Mouse (Mus musculus): ENCODE results near the gene Saa1. TPM values are rescaled to one million over a fixed set of nuclear protein-coding genes. Genes with fewer than 3 reads are reported as not detected.
"Not testable (repeated sequence)": the region's sequence is repeated elsewhere in the genome, so short reads cannot be mapped to it uniquely, and the experiment has no call there.

Saa1 gene
- not detected in 2 replicates for polyA plus RNA-seq (2012)

- H3K9me3 ChIP-seq (ENCODE audit: control insufficient read depth, low read length); H3K27me3 ChIP-seq (ENCODE audit: control insufficient read depth); H3K36me3 ChIP-seq (ENCODE audit: control insufficient read depth); H3K4me3 ChIP-seq (replicated peaks); H3K4me1 ChIP-seq (ENCODE audit: control insufficient read depth): not testable (repeated sequence)
These were observed at the start of gene Saa1 for GRCm38 (mm10) chr7:46742880-46743279. Gene Saa1, minus strand, starts transcription at chr7:46742980.

GRCm38 (mm10) chr7:46789177-46789849 is 46.5 kb upstream of the Saa1 start:
- TF ChIP-seq GATA1 (IDR thresholded peaks at IDR 0.05; ENCODE audit: low read length) (no peak), TAL1 (IDR thresholded peaks at IDR 0.05; ENCODE audit: low read length) (no peak)
- peaks cover 45% of the 10 kb centered on the region for H3K36me3 ChIP-seq (ENCODE audit: control insufficient read depth)
- H3K4me1 ChIP-seq (ENCODE audit: control insufficient read depth), result peaks cover 7% of the 10 kb centered on the region
- H3K9me3 ChIP-seq (ENCODE audit: control insufficient read depth, low read length), result no peaks in the 10 kb centered on the region
- H3K27me3 ChIP-seq (ENCODE audit: control insufficient read depth), result no peaks in the 10 kb centered on the region
- no peak overlapping the region for H3K4me3 ChIP-seq (replicated peaks)

GRCm38 (mm10) chr7:46770706-46771105 is 27.9 kb upstream of the Saa1 start:
- no peak overlapping the region for H3K4me3 ChIP-seq (replicated peaks)
- H3K9me3 ChIP-seq (ENCODE audit: control insufficient read depth, low read length), result no peaks in the 10 kb centered on the region
- H3K27me3 ChIP-seq (ENCODE audit: control insufficient read depth), result no peaks in the 10 kb centered on the region
- H3K4me1 ChIP-seq (ENCODE audit: control insufficient read depth), result no peaks in the 10 kb centered on the region
- no peak for TF ChIP-seq GATA1 (IDR thresholded peaks at IDR 0.05; ENCODE audit: low read length)
- no peak for TF ChIP-seq TAL1 (IDR thresholded peaks at IDR 0.05; ENCODE audit: low read length)
- H3K36me3 ChIP-seq (ENCODE audit: control insufficient read depth), result peaks cover 72% of the 10 kb centered on the region

GRCm38 (mm10) chr7:46768451-46768850 is 25.7 kb upstream of the Saa1 start:
- Histone ChIP-seq H3K36me3 (ENCODE audit: control insufficient read depth) (peaks cover 67% of the 10 kb centered on the region), H3K4me1 (ENCODE audit: control insufficient read depth) (no peaks in the 10 kb centered on the region), H3K4me3 (replicated peaks) (no peak overlapping the region), H3K27me3 (ENCODE audit: control insufficient read depth) (no peaks in the 10 kb centered on the region), H3K9me3 (ENCODE audit: control insufficient read depth, low read length) (no peaks in the 10 kb centered on the region)
- TF ChIP-seq GATA1 (IDR thresholded peaks at IDR 0.05; ENCODE audit: low read length) (no peak), TAL1 (IDR thresholded peaks at IDR 0.05; ENCODE audit: low read length) (no peak)

- peaks cover 67% of the 10 kb centered on the region for H3K36me3 ChIP-seq (ENCODE audit: control insufficient read depth)
- no peaks in the 10 kb centered on the region for H3K4me1 ChIP-seq (ENCODE audit: control insufficient read depth)
- no peak overlapping the region for H3K4me3 ChIP-seq (replicated peaks)
- no peaks in the 10 kb centered on the region for H3K9me3 ChIP-seq (ENCODE audit: control insufficient read depth, low read length)
- TF ChIP-seq TAL1 (IDR thresholded peaks at IDR 0.05; ENCODE audit: low read length) (no peak), GATA1 (IDR thresholded peaks at IDR 0.05; ENCODE audit: low read length) (no peak)
- H3K27me3 ChIP-seq (ENCODE audit: control insufficient read depth), result no peaks in the 10 kb centered on the region
These were observed 24.6 kb upstream of the Saa1 start for GRCm38 (mm10) chr7:46767371-46767770.

- Histone ChIP-seq H3K9me3 (ENCODE audit: control insufficient read depth, low read length) (no peaks in the 10 kb centered on the region), H3K4me3 (replicated peaks) (no peak overlapping the region), H3K4me1 (ENCODE audit: control insufficient read depth) (peaks cover 8% of the 10 kb centered on the region), H3K36me3 (ENCODE audit: control insufficient read depth) (peaks cover 67% of the 10 kb centered on the region), H3K27me3 (ENCODE audit: control insufficient read depth) (no peaks in the 10 kb centered on the region)
- no peak for TF ChIP-seq GATA1 (IDR thresholded peaks at IDR 0.05; ENCODE audit: low read length)
- TF ChIP-seq TAL1 (IDR thresholded peaks at IDR 0.05; ENCODE audit: low read length), result no peak
These were observed 21.9 kb upstream of the Saa1 start for GRCm38 (mm10) chr7:46764672-46765071.

- Histone ChIP-seq H3K4me3 (replicated peaks) (no peak overlapping the region), H3K9me3 (ENCODE audit: control insufficient read depth, low read length) (no peaks in the 10 kb centered on the region), H3K36me3 (ENCODE audit: control insufficient read depth) (peaks cover 52% of the 10 kb centered on the region), H3K27me3 (ENCODE audit: control insufficient read depth) (no peaks in the 10 kb centered on the region), H3K4me1 (ENCODE audit: control insufficient read depth) (peaks cover 8% of the 10 kb centered on the region)
- TF ChIP-seq TAL1 (IDR thresholded peaks at IDR 0.05; ENCODE audit: low read length) (no peak), GATA1 (IDR thresholded peaks at IDR 0.05; ENCODE audit: low read length) (no peak)
These were observed 19.8 kb upstream of the Saa1 start for GRCm38 (mm10) chr7:46762601-46763000.

GRCm38 (mm10) chr7:46761049-46761795 is 18.4 kb upstream of the Saa1 start:
- no peak overlapping the region for H3K4me3 ChIP-seq (replicated peaks)
- H3K9me3 ChIP-seq (ENCODE audit: control insufficient read depth, low read length), result no peaks in the 10 kb centered on the region
- peaks cover 8% of the 10 kb centered on the region for H3K4me1 ChIP-seq (ENCODE audit: control insufficient read depth)
- H3K27me3 ChIP-seq (ENCODE audit: control insufficient read depth), result no peaks in the 10 kb centered on the region
- H3K36me3 ChIP-seq (ENCODE audit: control insufficient read depth), result peaks cover 47% of the 10 kb centered on the region
- TF ChIP-seq GATA1 (IDR thresholded peaks at IDR 0.05; ENCODE audit: low read length), result no peak
- TF ChIP-seq TAL1 (IDR thresholded peaks at IDR 0.05; ENCODE audit: low read length), result no peak

- Histone ChIP-seq H3K4me3 (replicated peaks) (no peak within 1 kb of the TSS), H3K4me1 (ENCODE audit: control insufficient read depth) (no peaks in the 10 kb centered on the region), H3K27me3 (ENCODE audit: control insufficient read depth) (no peaks in the 10 kb centered on the region), H3K9me3 (ENCODE audit: control insufficient read depth, low read length) (no peaks in the 10 kb centered on the region), H3K36me3 (ENCODE audit: control insufficient read depth) (no peaks in the 10 kb centered on the region)
- TF ChIP-seq TAL1 (IDR thresholded peaks at IDR 0.05; ENCODE audit: low read length) (no peak), GATA1 (IDR thresholded peaks at IDR 0.05; ENCODE audit: low read length) (no peak)
These were observed 8.7 kb upstream of the Saa1 start, which contains the start of gene Saa2 for GRCm38 (mm10) chr7:46751490-46751889. Gene Saa2, plus strand, starts transcription at chr7:46751790.
